8 mouse cellular contexts compared by ENCODE assay signal in the genomic region with DNA sequence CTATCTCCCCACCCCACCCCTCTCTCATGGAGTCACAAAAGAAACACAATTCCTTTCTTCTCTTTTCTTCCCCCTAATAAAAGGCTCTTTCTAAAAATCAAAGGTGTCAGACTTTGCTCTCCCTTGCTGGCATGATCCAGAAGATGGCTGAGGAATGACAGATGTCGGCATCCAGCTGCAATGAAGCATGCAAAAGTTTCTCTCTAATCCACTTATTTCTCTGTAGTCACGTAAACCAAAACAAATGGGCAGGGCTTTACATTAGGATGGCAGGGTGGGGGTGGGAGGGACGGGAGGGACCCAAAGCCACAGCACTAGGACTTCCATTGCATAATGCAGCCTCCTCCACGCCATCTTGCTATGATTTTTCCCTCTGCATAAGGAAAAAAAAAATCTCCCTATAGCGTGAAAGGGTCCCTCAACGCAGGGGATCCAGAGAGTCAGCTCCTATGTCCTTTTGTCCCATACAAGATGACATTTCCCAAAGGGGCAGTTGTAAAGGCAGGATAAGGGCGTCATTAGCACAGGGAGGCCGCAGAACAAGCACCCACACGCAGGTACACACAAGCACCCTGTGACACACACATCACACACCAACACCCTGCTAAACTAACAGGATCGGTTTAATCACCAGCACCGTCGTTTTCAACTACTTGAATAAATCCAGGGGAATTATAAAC.
DNase-seq lines count a peak whose midpoint lies in the region; ATAC-seq and TF ChIP-seq lines count a peak whose summit lies in the region.

No protein-coding gene starts in this region.

- peak overlapping the region; percentile 64 for H3K4me2 ChIP-seq in forebrain, embryonic 15.5 days (replicated peaks)
- peak overlapping the region; percentile 26; the same call in 1 of the 2 replicates for H3K4me2 ChIP-seq in liver, postnatal 0 days (ENCODE audit: low read depth, low read length)

- 0 out of 2 replicates have a peak, but pooled peaks have one; percentile 6 for ATAC-seq in frontal cortex, adult (ENCODE audit: low TSS enrichment)
- ATAC-seq in forebrain, embryonic 15.5 days (replicated peaks) = no peak; the same call in 1 of the 2 replicates
- no peak for ATAC-seq in liver, postnatal 0 days

- H3K4me1 ChIP-seq in forebrain, embryonic 15.5 days = peaks cover 35% of the 10 kb centered on the region
- no peaks in the 10 kb centered on the region for H3K4me1 ChIP-seq in liver, postnatal 0 days (ENCODE audit: insufficient read depth)

- no peak for TF ChIP-seq CTCF in liver, postnatal 0 days (IDR thresholded peaks at IDR 0.05; ENCODE audit: low read depth)

- no peak for DNase-seq in frontal cortex, postnatal 25 days (ENCODE audit: low spot score in 2 of 2)
- peak; percentile 48 for DNase-seq in brain, adult 2 months (ENCODE audit: low read depth, low spot score)
- DNase-seq in liver, postnatal 0 days = no peak
- DNase-seq in urinary bladder, postnatal 4 days (ENCODE audit: low spot score in 2 of 2) = no peak
- DNase-seq in left cerebral cortex, adult 18-20 months (ENCODE audit: low spot score in 2 of 2) = no peak
- no peak for DNase-seq in ovary, postnatal 14 days (ENCODE audit: low spot score)

- peak overlapping the region; percentile 37 for H3K4me3 ChIP-seq in forebrain, embryonic 15.5 days
- H3K4me3 ChIP-seq in liver, postnatal 0 days (ENCODE audit: low read depth, low read length) = no peak overlapping the region

- peak overlapping the region; percentile 40 for H3K9ac ChIP-seq in forebrain, embryonic 15.5 days (replicated peaks)
- no peak overlapping the region for H3K9ac ChIP-seq in liver, postnatal 0 days (replicated peaks)

- no peaks in the 10 kb centered on the region for H3K9me3 ChIP-seq in forebrain, embryonic 15.5 days
- no peaks in the 10 kb centered on the region for H3K9me3 ChIP-seq in liver, postnatal 0 days (ENCODE audit: low read length)

- no peaks in the 10 kb centered on the region for H3K27me3 ChIP-seq in forebrain, embryonic 15.5 days
- H3K27me3 ChIP-seq in liver, postnatal 0 days (ENCODE audit: insufficient read depth, low read length) = peaks cover 17% of the 10 kb centered on the region

- no peak for TF ChIP-seq EP300 in liver, postnatal 0 days (IDR thresholded peaks at IDR 0.05; ENCODE audit: low read depth)

- H3K36me3 ChIP-seq in forebrain, embryonic 15.5 days = no peaks in the 10 kb centered on the region
- H3K36me3 ChIP-seq in liver, postnatal 0 days (replicated peaks; ENCODE audit: insufficient read depth, low read length) = no peaks in the 10 kb centered on the region

- 2% methylated on average over 12 of the region's 12 CpGs for WGBS in forebrain, embryonic 15.5 days
- 20% methylated on average over 12 of the region's 12 CpGs for whole genome bisulfite sequencing in liver, postnatal 0 days (ENCODE audit: insufficient replicate concordance)

- peak overlapping the region; percentile 87 for H3K27ac ChIP-seq in forebrain, embryonic 15.5 days (replicated peaks)
- no peak overlapping the region for H3K27ac ChIP-seq in liver, postnatal 0 days (ENCODE audit: low read depth)
